Mouse (Mus musculus) liver, adult 2 months (tissue): ENCODE measurements at regions not wholly inside any gene's neighbourhood (a gene's known extent, or its start where the extent isn't known, plus 50 kb on each side); places are given as distances from the start of the nearest gene placed in this dataset.

ENCODE experiments used
- CTCF ChIP-seq: fragments of 200-500 bp; IDR thresholded peaks from 2 replicates; pipeline ENCODE4 v1.5.1; 2011; ENCODE audit warnings: low read depth, low read length, control low read depth
- POLR2A ChIP-seq: fragments of 200-500 bp; IDR thresholded peaks from 2 replicates; pipeline ENCODE4 v1.6.1; 2011; ENCODE audit warnings: low read length, control low read depth; ENCODE audit not compliant: insufficient read depth; ENCODE audit errors: extremely low read depth

DNA sequence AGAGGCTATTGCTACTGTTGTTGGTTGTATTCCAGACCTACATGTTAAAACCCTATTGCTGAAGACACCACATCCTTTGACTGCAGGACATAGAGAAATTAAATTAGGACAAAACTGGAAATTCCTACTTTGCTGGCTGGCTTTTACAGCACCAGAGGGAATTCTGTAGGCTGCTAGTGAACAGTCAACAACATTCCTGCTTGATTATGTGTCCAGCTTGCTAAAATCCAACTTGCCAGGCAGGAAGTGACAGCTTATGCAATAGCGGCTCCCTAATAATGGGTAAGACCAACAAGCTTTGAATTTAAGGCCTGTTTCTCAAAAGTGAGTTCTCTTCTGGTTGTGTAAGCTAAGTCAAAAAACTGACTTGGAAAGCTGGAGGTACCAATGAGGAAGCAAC, 437.2 kb upstream of the Klf6 start:
- TF ChIP-seq POLR2A = no peak
- TF ChIP-seq CTCF = no peak
